Mouse (Mus musculus) MEL (cell line): ENCODE measurements around the gene Mylk4. TPM values are rescaled to one million over a fixed set of nuclear protein-coding genes. Genes with fewer than 3 reads are reported as not detected.

Source experiments
- DNase-seq: peaks from one replicate; pipeline ENCODE4 v3.0.0; 2011; ENCODE audit warnings: low read depth, low spot score
- H3K27ac ChIP-seq: 2 replicates; pipeline ENCODE4 v1.5.1; 2012; ENCODE audit warnings: low read depth, mild to moderate bottlenecking, control low read depth, low read length, moderate library complexity; ENCODE audit not compliant: control insufficient read depth
- H3K27me3 ChIP-seq, 2 experiments: fragments of 150-350 bp in 1 of 2; sonication (generic) in 1 of 2; 2 replicates each; pipeline ENCODE4 v1.6.1; 2012; ENCODE audit warnings: low read length in 2 of 2, mild to moderate bottlenecking in 2 of 2, improper control_type of control experiment in 1 of 2, moderate library complexity in 1 of 2; ENCODE audit not compliant: insufficient read depth in 2 of 2, control insufficient read depth in 1 of 2
- H3K36me3 ChIP-seq, 2 experiments: 2 replicates each; pipeline ENCODE4 v1.6.1; 2012 to 2014; ENCODE audit warnings: low read length in 2 of 2, improper control_type of control experiment in 1 of 2, inconsistent platforms in 1 of 2, mild to moderate bottlenecking in 1 of 2; ENCODE audit not compliant: insufficient read depth in 2 of 2, control insufficient read depth in 1 of 2
- H3K4me1 ChIP-seq, 2 experiments: fragments of 150-350 bp in 1 of 2; sonication (generic) in 1 of 2; 2 replicates each; pipeline ENCODE4 v1.6.1; 2012; ENCODE audit warnings: low read length in 2 of 2, improper control_type of control experiment in 1 of 2, mild to moderate bottlenecking in 1 of 2; ENCODE audit not compliant: insufficient read depth in 2 of 2, control insufficient read depth in 1 of 2
- H3K4me3 ChIP-seq, 2 experiments: fragments of 150-350 bp in 1 of 2; sonication (generic) in 1 of 2; 2 replicates each; pipeline ENCODE4 v1.5.1; 2012; ENCODE audit warnings: low read depth in 2 of 2, low read length in 2 of 2, mild to moderate bottlenecking in 2 of 2, moderate library complexity in 2 of 2, control low read depth in 1 of 2, improper control_type of control experiment in 1 of 2; ENCODE audit not compliant: control insufficient read depth in 1 of 2, insufficient read depth in 1 of 2
- H3K79me2 ChIP-seq: 2 replicates; pipeline ENCODE4 v1.6.1; 2012; ENCODE audit warnings: mild to moderate bottlenecking, low read length, moderate library complexity; ENCODE audit not compliant: control insufficient read depth, poor library complexity, insufficient read depth
- H3K9ac ChIP-seq: 2 replicates; pipeline ENCODE4 v1.6.1; 2012; ENCODE audit warnings: low read depth, mild to moderate bottlenecking, control low read depth, low read length, moderate library complexity; ENCODE audit not compliant: control insufficient read depth, poor library complexity, severe bottlenecking
- H3K9me3 ChIP-seq: fragments of 150-350 bp; sonication (generic); replicated peaks from 2 replicates; pipeline ENCODE4 v1.6.1; 2012; ENCODE audit warnings: mild to moderate bottlenecking, low read length, improper control_type of control experiment, moderate library complexity; ENCODE audit not compliant: insufficient read depth
- BHLHE40 ChIP-seq: IDR thresholded peaks from 2 replicates; pipeline ENCODE4 v1.6.1; 2012; ENCODE audit warnings: low read depth, mild to moderate bottlenecking, inconsistent platforms, low read length, improper control_type of control experiment, borderline replicate concordance
- CTCF ChIP-seq, 3 experiments: IDR thresholded peaks in 2 of 3; conservative IDR thresholded peaks in 1 of 3; 2 replicates each; pipeline ENCODE4 v1.5.1; 2011 to 2012; ENCODE audit warnings: low read length in 3 of 3, low read depth in 2 of 3, mild to moderate bottlenecking in 2 of 3, improper control_type of control experiment in 1 of 3, inconsistent platforms in 1 of 3, mixed read lengths in 1 of 3, moderate library complexity in 1 of 3; ENCODE audit not compliant: control insufficient read depth in 1 of 3, insufficient read depth in 1 of 3, poor library complexity in 1 of 3, severe bottlenecking in 1 of 3
- E2F4 ChIP-seq: IDR thresholded peaks from 2 replicates; pipeline ENCODE4 v1.6.1; 2011; ENCODE audit warnings: low read depth, low read length, improper control_type of control experiment, borderline replicate concordance
- ELF1 ChIP-seq: IDR thresholded peaks from 2 replicates; pipeline ENCODE4 v1.6.1; 2014; ENCODE audit warnings: low read depth, mild to moderate bottlenecking, inconsistent platforms, low read length, improper control_type of control experiment, moderate library complexity
- GABPA ChIP-seq: IDR thresholded peaks from 2 replicates; pipeline ENCODE4 v1.6.1; 2012; ENCODE audit warnings: low read depth, mild to moderate bottlenecking, inconsistent platforms, low read length, improper control_type of control experiment, moderate library complexity
- HCFC1 ChIP-seq: IDR thresholded peaks from 2 replicates; pipeline ENCODE4 v1.6.1; 2012; ENCODE audit warnings: low read depth, mild to moderate bottlenecking, inconsistent platforms, low read length, improper control_type of control experiment, moderate library complexity
- JUND ChIP-seq: IDR thresholded peaks from 2 replicates; pipeline ENCODE4 v1.6.1; 2011; ENCODE audit warnings: low read depth, mild to moderate bottlenecking, improper control_type of control experiment, low read length
- MAFK ChIP-seq: IDR thresholded peaks from 2 replicates; pipeline ENCODE4 v1.6.1; 2011; ENCODE audit warnings: low read depth, mild to moderate bottlenecking, low read length, improper control_type of control experiment, borderline replicate concordance
- MAX ChIP-seq: IDR thresholded peaks from 2 replicates; pipeline ENCODE4 v1.6.1; 2011; ENCODE audit warnings: low read length, improper control_type of control experiment
- MAZ ChIP-seq: IDR thresholded peaks from 2 replicates; pipeline ENCODE4 v1.6.1; 2012; ENCODE audit warnings: low read depth, mild to moderate bottlenecking, inconsistent platforms, low read length, improper control_type of control experiment
- MEF2A ChIP-seq: IDR thresholded peaks from 2 replicates; pipeline ENCODE4 v1.6.1; 2014; ENCODE audit warnings: low read depth, mild to moderate bottlenecking, inconsistent platforms, low read length, improper control_type of control experiment; ENCODE audit not compliant: poor library complexity, insufficient replicate concordance, severe bottlenecking; ENCODE audit errors: extremely low read depth
- MXI1 ChIP-seq: IDR thresholded peaks from 2 replicates; pipeline ENCODE4 v1.6.1; 2011; ENCODE audit warnings: mild to moderate bottlenecking, low read depth, low read length, improper control_type of control experiment
- MYB ChIP-seq: IDR thresholded peaks from 2 replicates; pipeline ENCODE4 v1.6.1; 2011; ENCODE audit warnings: mild to moderate bottlenecking, low read depth, low read length, improper control_type of control experiment
- MYC ChIP-seq: IDR thresholded peaks from 2 replicates; pipeline ENCODE4 v1.6.1; 2011; ENCODE audit warnings: low read depth, mild to moderate bottlenecking, low read length, improper control_type of control experiment, moderate library complexity
- POLR2A ChIP-seq, 2 experiments: IDR thresholded peaks; 2 replicates each; pipeline ENCODE4 v1.6.1; 2011 to 2012; ENCODE audit warnings: low read length in 2 of 2, mild to moderate bottlenecking in 2 of 2, control low read depth in 1 of 2, improper control_type of control experiment in 1 of 2, low read depth in 1 of 2, moderate library complexity in 1 of 2; ENCODE audit not compliant: control insufficient read depth in 1 of 2, insufficient read depth in 1 of 2, poor library complexity in 1 of 2
- POLR2AphosphoS5 ChIP-seq: IDR thresholded peaks from 2 replicates; pipeline ENCODE4 v1.6.1; 2012; ENCODE audit warnings: low read depth, borderline replicate concordance, mild to moderate bottlenecking, inconsistent platforms, low read length, moderate library complexity, mixed read lengths
- RCOR1 ChIP-seq: IDR thresholded peaks from 2 replicates; pipeline ENCODE4 v1.6.1; 2012; ENCODE audit warnings: low read depth, mild to moderate bottlenecking, inconsistent platforms, low read length, improper control_type of control experiment
- SIN3A ChIP-seq: IDR thresholded peaks from 2 replicates; pipeline ENCODE4 v1.6.1; 2012; ENCODE audit warnings: low read length, improper control_type of control experiment, inconsistent platforms
- TAL1 ChIP-seq: IDR thresholded peaks from 2 replicates; pipeline ENCODE4 v1.6.1; 2012; ENCODE audit warnings: mild to moderate bottlenecking, inconsistent platforms, low read length, moderate library complexity, mixed read lengths
- TBP ChIP-seq: IDR thresholded peaks from 2 replicates; pipeline ENCODE4 v1.8.0; 2011; ENCODE audit warnings: low read depth, low read length, improper control_type of control experiment
- TCF12 ChIP-seq: IDR thresholded peaks from 2 replicates; pipeline ENCODE4 v1.6.1; 2014; ENCODE audit warnings: low read depth, mild to moderate bottlenecking, inconsistent platforms, low read length, improper control_type of control experiment, moderate library complexity
- UBTF ChIP-seq: IDR thresholded peaks from 2 replicates; pipeline ENCODE4 v1.6.1; 2012; ENCODE audit warnings: low read depth, mild to moderate bottlenecking, inconsistent platforms, low read length, improper control_type of control experiment, moderate library complexity, borderline replicate concordance; ENCODE audit not compliant: insufficient read depth
- USF1 ChIP-seq: IDR thresholded peaks from 2 replicates; pipeline ENCODE4 v1.6.1; 2014; ENCODE audit warnings: low read depth, mild to moderate bottlenecking, inconsistent platforms, low read length, improper control_type of control experiment, moderate library complexity
- ZMIZ1 ChIP-seq: IDR thresholded peaks from 2 replicates; pipeline ENCODE4 v1.6.1; 2012; ENCODE audit warnings: low read depth, mild to moderate bottlenecking, inconsistent platforms, low read length, improper control_type of control experiment, moderate library complexity
- polyA plus RNA-seq, 2 experiments: library from polyadenylated mRNA; stranded (reverse) in 1 of 2; unstranded in 1 of 2; fragments of >175 nt in 1 of 2; fragments of >200 nt in 1 of 2; gene quantifications; 2 replicates each; pipeline versions ENCODE4 v1.2.1 to v1.2.4; 2012; ENCODE audit warnings: low replicate concordance in 2 of 2, low read depth in 1 of 2; ENCODE audit not compliant: insufficient read length in 2 of 2, insufficient read depth in 1 of 2, missing spikeins in 1 of 2
- total RNA-seq: library from RNA; depleted of rRNA; stranded (reverse); fragments of 300-350 nt; gene quantifications from 2 replicates; pipeline ENCODE4 v1.2.3, GENCODE M21; 2012; rRNA removed

Gene Mylk4
- not detected in 2 replicates for total RNA-seq
- polyA plus RNA-seq: not detected

GRCm38 (mm10) chr13:32783816-32784215, at the start of gene Mylk4:
TSS of gene Mylk4 (minus strand) at chr13:32783954.
- Histone ChIP-seq H3K27ac (no peak within 1 kb of the TSS), H3K4me1 (no peaks in the 10 kb centered on the region), H3K27me3 (peaks cover 7 to 14% of the 10 kb centered on the region in 2 experiments), H3K9me3 (no peaks in the 10 kb centered on the region), H3K9ac (no peak within 1 kb of the TSS), H3K4me3 (no peak within 1 kb of the TSS), H3K79me2 (no peaks in the 10 kb centered on the region), H3K36me3 (no peaks in the 10 kb centered on the region)
- TF ChIP-seq MYC (no peak), POLR2A (IDR thresholded peaks at IDR 0.05; ENCODE audit: control insufficient read depth in 1 of 2, insufficient read depth in 1 of 2, low read depth in 1 of 2, low read length in 2 of 2, poor library complexity in 1 of 2) (no peak), HCFC1 (no peak), MXI1 (no peak), RCOR1 (no peak), BHLHE40 (no peak), SIN3A (no peak), USF1 (no peak), ZMIZ1 (no peak), E2F4 (no peak), GABPA (no peak), CTCF (IDR thresholded peaks at IDR 0.05 in 2 of 3, conservative IDR thresholded peaks at IDR 0.05 in 1 of 3; ENCODE audit: control insufficient read depth in 1 of 3, insufficient read depth in 1 of 3, low read depth in 2 of 3, low read length in 3 of 3, poor library complexity in 1 of 3, severe bottlenecking in 1 of 3) (no peak), MYB (no peak), MAX (no peak), TBP (no peak), UBTF (no peak), MAZ (no peak), ELF1 (no peak), MAFK (no peak), POLR2AphosphoS5 (no peak)
- DNase-seq: no peak

- Histone ChIP-seq H3K9ac (no peak overlapping the region), H3K4me1 (peaks cover 3 to 40% of the 10 kb centered on the region in 2 experiments; a peak in 3 of 4 replicates), H3K79me2 (no peaks in the 10 kb centered on the region), H3K36me3 (peaks cover 0 to 38% of the 10 kb centered on the region in 2 experiments; a peak in 2 of 4 replicates), H3K27ac (no peak overlapping the region), H3K27me3 (no peaks in the 10 kb centered on the region), H3K9me3 (no peaks in the 10 kb centered on the region), H3K4me3 (no peak overlapping the region)
- TF ChIP-seq MAFK (no peak), TBP (no peak), TCF12 (no peak), JUND (no peak), BHLHE40 (no peak), MEF2A (no peak), TAL1 (no peak), CTCF (IDR thresholded peaks at IDR 0.05 in 2 of 3, conservative IDR thresholded peaks at IDR 0.05 in 1 of 3; ENCODE audit: control insufficient read depth in 1 of 3, insufficient read depth in 1 of 3, low read depth in 2 of 3, low read length in 3 of 3, poor library complexity in 1 of 3, severe bottlenecking in 1 of 3) (no peak), MAX (no peak)
- DNase-seq: no peak
Observed at GRCm38 (mm10) chr13:32833237-32833636, 49.5 kb upstream of the Mylk4 start.
